Mouse (Mus musculus) kidney, postnatal 0 days (tissue): Measurements from ENCODE around the gene C1ra. TPM values are rescaled to one million over a fixed set of nuclear protein-coding genes. Genes with fewer than 3 reads are reported as not detected.
"Not testable (repeated sequence)": the region's sequence is repeated elsewhere in the genome, so short reads cannot be mapped to it uniquely, and the experiment has no call there.

Experiments
- ATAC-seq: fragments of 200-750 bp; cut with Nextera tagmentation; replicated peaks from 2 replicates; pipeline ENCODE4 v1.8.0; 2017; ENCODE audit warnings: low read depth, moderate number of reproducible peaks, moderate TSS enrichment, moderate library complexity; ENCODE audit not compliant: low FRiP score
- DNase-seq: peaks from one replicate; pipeline ENCODE4 v3.0.0-alpha.2; 2016; ENCODE audit warnings: low spot score
- H3K27ac ChIP-seq: fragments of 300-500 bp; sonication (generic); 2 replicates; pipeline ENCODE4 v1.5.1; 2014; ENCODE audit warnings: mild to moderate bottlenecking
- H3K27me3 ChIP-seq: fragments of 300-500 bp; sonication (generic); 2 replicates; pipeline ENCODE4 v1.6.1; 2014; ENCODE audit warnings: low read length, mixed read lengths; ENCODE audit not compliant: insufficient read depth
- H3K36me3 ChIP-seq: fragments of 300-500 bp; sonication (generic); 2 replicates; pipeline ENCODE4 v1.6.1; 2014; ENCODE audit warnings: low read length, mixed read lengths; ENCODE audit not compliant: insufficient read depth
- H3K4me1 ChIP-seq: fragments of 300-500 bp; sonication (generic); replicated peaks from 2 replicates; pipeline ENCODE4 v1.6.1; 2014; ENCODE audit warnings: antibody characterized with exemption, low read length, mixed read lengths; ENCODE audit not compliant: insufficient read depth
- H3K4me2 ChIP-seq: fragments of 300-500 bp; sonication (generic); 2 replicates; pipeline ENCODE4 v1.6.1; 2014; ENCODE audit warnings: mild to moderate bottlenecking, low read length, moderate library complexity, mixed read lengths
- H3K4me3 ChIP-seq: fragments of 300-500 bp; sonication (generic); replicated peaks from 2 replicates; pipeline ENCODE4 v1.5.1; 2014; ENCODE audit warnings: low read depth, low read length
- H3K9ac ChIP-seq: fragments of 300-500 bp; sonication (generic); 2 replicates; pipeline ENCODE4 v1.6.1; 2014; ENCODE audit warnings: low read depth, low read length
- H3K9me3 ChIP-seq: fragments of 300-500 bp; sonication (generic); replicated peaks from 2 replicates; pipeline ENCODE4 v1.6.1; 2016; ENCODE audit warnings: low read length, inconsistent platforms, mixed read lengths
- CTCF ChIP-seq: IDR thresholded peaks from 2 replicates; pipeline ENCODE4 v1.5.1; 2016; ENCODE audit warnings: antibody characterized with exemption, low read depth, mild to moderate bottlenecking, moderate library complexity
- WGBS: fragments of 180-500 bp; shearing (Covaris S2); extraction: QIAGEN DNeasy Blood & Tissue Kit; methylation state at CpG from one replicate; pipeline ENCODE4 v1.1.7; 2014; 5-methylcytosine and 5-hydroxymethylcytosine counted together
- polyA plus RNA-seq: library from polyadenylated mRNA; unstranded; fragments of >200 nt; fragmentation: Nextera tagmentation; extraction: Ambion mirVana; gene quantifications from 2 replicates; pipeline ENCODE4 v1.2.1, GENCODE M21; 2015

C1ra gene
- polyA plus RNA-seq, 1 experiment from 2014 or later: 20.5 TPM

GRCm38 (mm10) chr6:124472801-124473200, 39.4 kb upstream of the C1ra start:
- DNase-seq: no peak
- ATAC-seq: no peak
- Histone ChIP-seq H3K9ac (no peak overlapping the region), H3K4me1 (no peaks in the 10 kb centered on the region), H3K27me3 (no peaks in the 10 kb centered on the region), H3K27ac (no peak overlapping the region), H3K9me3 (no peaks in the 10 kb centered on the region), H3K36me3 (no peaks in the 10 kb centered on the region), H3K4me2 (no peak overlapping the region), H3K4me3 (no peak overlapping the region)
- 33% methylated on average over 6 of the region's 6 CpGs for WGBS
- TF ChIP-seq CTCF: peak; percentile 60; the same call in 1 of the 2 replicates

GRCm38 (mm10) chr6:124474621-124475020, 37.6 kb upstream of the C1ra start:
- no peak overlapping the region for H3K4me2 ChIP-seq
- WGBS: 85% methylated on average over 11 of the region's 11 CpGs
- no peak overlapping the region for H3K9ac ChIP-seq
- no peaks in the 10 kb centered on the region for H3K4me1 ChIP-seq
- no peaks in the 10 kb centered on the region for H3K9me3 ChIP-seq
- TF ChIP-seq CTCF: no peak
- no peak for ATAC-seq
- H3K4me3 ChIP-seq: no peak overlapping the region
- H3K27me3 ChIP-seq: no peaks in the 10 kb centered on the region
- DNase-seq: no peak
- H3K27ac ChIP-seq: no peak overlapping the region
- H3K36me3 ChIP-seq: no peaks in the 10 kb centered on the region

GRCm38 (mm10) chr6:124475335-124476075, 36.7 kb upstream of the C1ra start:
- WGBS: 88% methylated on average over 9 of the region's 11 CpGs
- H3K36me3 ChIP-seq, ATAC-seq, H3K4me2 ChIP-seq, H3K27ac ChIP-seq, H3K9ac ChIP-seq, H3K27me3 ChIP-seq, DNase-seq, H3K9me3 ChIP-seq, H3K4me3 ChIP-seq, H3K4me1 ChIP-seq: not testable (repeated sequence)

GRCm38 (mm10) chr6:124476216-124476615, 36.0 kb upstream of the C1ra start:
- 90% methylated on average over 7 of the region's 7 CpGs for WGBS
- DNase-seq: no peak
- H3K9ac ChIP-seq: no peak overlapping the region
- no peak overlapping the region for H3K27ac ChIP-seq
- H3K27me3 ChIP-seq: no peaks in the 10 kb centered on the region
- no peaks in the 10 kb centered on the region for H3K9me3 ChIP-seq
- H3K4me1 ChIP-seq: no peaks in the 10 kb centered on the region
- no peak for TF ChIP-seq CTCF
- no peaks in the 10 kb centered on the region for H3K36me3 ChIP-seq
- H3K4me2 ChIP-seq: no peak overlapping the region
- no peak overlapping the region for H3K4me3 ChIP-seq
- ATAC-seq: no peak

- Histone ChIP-seq H3K4me1 (no peaks in the 10 kb centered on the region), H3K27me3 (no peaks in the 10 kb centered on the region), H3K4me3 (no peak overlapping the region), H3K27ac (no peak overlapping the region), H3K4me2 (no peak overlapping the region), H3K9me3 (no peaks in the 10 kb centered on the region), H3K9ac (no peak overlapping the region), H3K36me3 (no peaks in the 10 kb centered on the region)
- no peak for ATAC-seq
- no peak for DNase-seq
- WGBS: 79% methylated on average over 11 of the region's 11 CpGs
- TF ChIP-seq CTCF: no peak
These were observed 35.4 kb upstream of the C1ra start for GRCm38 (mm10) chr6:124476796-124477195.

GRCm38 (mm10) chr6:124477221-124477655, 35.0 kb upstream of the C1ra start:
- Histone ChIP-seq H3K4me1 (no peaks in the 10 kb centered on the region), H3K36me3 (no peaks in the 10 kb centered on the region), H3K27ac (0 out of 2 replicates have a peak overlapping the region, but pooled peaks have one; percentile 13), H3K4me3 (no peak overlapping the region), H3K27me3 (no peaks in the 10 kb centered on the region), H3K9me3 (no peaks in the 10 kb centered on the region), H3K4me2 (no peak overlapping the region), H3K9ac (no peak overlapping the region)
- WGBS: 45% methylated on average over 5 of the region's 5 CpGs
- ATAC-seq: no peak
- no peak for DNase-seq
- no peak for TF ChIP-seq CTCF
